Mouse (Mus musculus) brain, embryonic 14.5 days (tissue): ENCODE results near the gene Pip4k2a.

Source experiments
- CTCF ChIP-seq: fragments of 200-500 bp; IDR thresholded peaks from 2 replicates; pipeline ENCODE4 v1.5.1; 2012; ENCODE audit warnings: inconsistent platforms, mild to moderate bottlenecking, moderate library complexity, borderline replicate concordance; ENCODE audit not compliant: insufficient read depth, insufficient read length; ENCODE audit errors: extremely low read depth
- POLR2A ChIP-seq: fragments of 200-500 bp; IDR thresholded peaks from 2 replicates; pipeline ENCODE4 v1.6.1; 2012; ENCODE audit warnings: mild to moderate bottlenecking, inconsistent platforms, borderline replicate concordance; ENCODE audit not compliant: poor library complexity, insufficient read depth, insufficient read length, severe bottlenecking; ENCODE audit errors: extremely low read depth

DNA sequence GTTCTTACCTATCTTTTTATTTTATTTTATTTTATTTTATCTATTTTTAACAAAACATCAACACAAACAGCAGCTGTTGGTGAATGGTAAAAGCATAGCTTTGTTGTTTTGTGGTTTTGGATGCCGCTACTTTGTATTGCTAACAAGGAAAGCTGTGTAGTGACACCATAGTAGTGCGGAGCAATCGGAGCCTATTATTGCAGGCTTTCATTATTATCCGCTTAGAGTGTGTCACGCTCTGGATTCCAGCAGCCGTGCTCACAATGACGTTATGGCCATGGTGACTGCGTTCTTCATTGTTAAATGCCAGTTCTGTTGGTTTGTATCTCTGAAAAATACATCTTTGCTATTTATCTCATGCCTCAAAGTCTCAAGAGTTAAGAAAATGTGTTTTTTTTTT is 200.2 kb downstream of the Pip4k2a start:
- TF ChIP-seq CTCF (no peak), POLR2A (no peak)
